Mouse (Mus musculus): ENCODE data around the gene Stt3b. TPM values are rescaled to one million over a fixed set of nuclear protein-coding genes. Genes with fewer than 3 reads are reported as not detected.

The Stt3b gene
- total and polyA plus RNA-seq, 2 experiments from 2014 or later, result 66.0 to 111 TPM

DNA sequence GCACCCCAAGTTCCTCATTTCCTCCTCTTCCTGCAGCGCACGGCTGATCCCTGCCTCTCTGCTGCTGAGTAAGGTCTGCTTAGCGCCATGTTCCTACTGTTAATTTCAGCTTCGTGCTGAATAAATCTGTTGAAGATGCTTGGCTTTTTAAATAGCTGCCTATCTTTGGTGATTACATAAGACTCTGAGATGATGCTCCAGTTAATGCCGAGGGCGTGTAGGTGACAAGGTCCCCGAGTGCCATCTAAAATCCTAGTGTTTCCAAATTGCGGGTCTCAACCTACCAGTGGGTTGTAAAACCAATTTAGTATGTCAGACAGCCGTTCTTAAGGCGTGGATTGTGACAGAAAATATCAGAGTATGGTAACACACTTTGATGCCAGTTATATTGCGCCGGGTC is 99.7 kb downstream of the Stt3b start:
- H3K4me2 ChIP-seq (ENCODE audit: low read depth, low read length), result no peak overlapping the region
- ATAC-seq (no peak), DNase-seq (ENCODE audit: low spot score) (no peak)
- no peaks in the 10 kb centered on the region for H3K4me1 ChIP-seq (ENCODE audit: insufficient read depth, low read length)
- H3K36me3 ChIP-seq (ENCODE audit: insufficient read depth, low read length), result no peaks in the 10 kb centered on the region
- H3K27me3 ChIP-seq (ENCODE audit: insufficient read depth, low read length), result no peaks in the 10 kb centered on the region
- H3K4me3 ChIP-seq (ENCODE audit: low read length), result no peak overlapping the region
- TF ChIP-seq CTCF (IDR thresholded peaks at IDR 0.05; ENCODE audit: low read depth), result no peak
- no peaks in the 10 kb centered on the region for H3K9me3 ChIP-seq (ENCODE audit: low read length)
- WGBS, result 85% methylated on average over 12 of the region's 12 CpGs
- H3K27ac ChIP-seq, result no peak overlapping the region
- H3K9ac ChIP-seq (replicated peaks; ENCODE audit: low read length), result no peak overlapping the region

DNA sequence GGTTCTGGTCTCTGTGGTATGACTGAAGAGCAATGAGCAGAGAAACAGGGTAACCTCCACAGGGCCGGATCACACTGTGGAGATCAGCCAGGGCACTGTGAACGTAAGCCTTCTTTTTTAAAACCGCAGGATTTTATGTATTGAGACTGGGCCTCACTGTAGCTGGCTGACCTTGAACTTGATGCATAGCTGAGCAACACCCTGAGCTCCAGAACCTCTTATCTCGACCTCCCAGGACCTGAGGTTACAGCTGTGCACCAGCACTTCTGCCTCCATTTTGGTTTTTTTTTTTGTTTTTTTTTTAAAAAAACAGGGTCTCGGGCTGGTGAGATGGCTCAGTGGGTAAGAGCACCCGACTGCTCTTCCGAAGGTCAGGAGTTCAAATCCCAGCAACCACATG is 100.5 kb downstream of the Stt3b start:
- H3K9me3 ChIP-seq (ENCODE audit: low read length), result no peaks in the 10 kb centered on the region
- no peaks in the 10 kb centered on the region for H3K4me1 ChIP-seq (ENCODE audit: insufficient read depth, low read length)
- no peaks in the 10 kb centered on the region for H3K36me3 ChIP-seq (ENCODE audit: insufficient read depth, low read length)
- no peak overlapping the region for H3K4me3 ChIP-seq (ENCODE audit: low read length)
- no peak overlapping the region for H3K27ac ChIP-seq
- 91% methylated on average over 7 of the region's 7 CpGs for WGBS
- TF ChIP-seq CTCF (IDR thresholded peaks at IDR 0.05; ENCODE audit: low read depth), result no peak
- ATAC-seq (no peak), DNase-seq (ENCODE audit: low spot score) (no peak)
- no peak overlapping the region for H3K4me2 ChIP-seq (ENCODE audit: low read depth, low read length)
- H3K27me3 ChIP-seq (ENCODE audit: insufficient read depth, low read length), result no peaks in the 10 kb centered on the region
- no peak overlapping the region for H3K9ac ChIP-seq (replicated peaks; ENCODE audit: low read length)

DNA sequence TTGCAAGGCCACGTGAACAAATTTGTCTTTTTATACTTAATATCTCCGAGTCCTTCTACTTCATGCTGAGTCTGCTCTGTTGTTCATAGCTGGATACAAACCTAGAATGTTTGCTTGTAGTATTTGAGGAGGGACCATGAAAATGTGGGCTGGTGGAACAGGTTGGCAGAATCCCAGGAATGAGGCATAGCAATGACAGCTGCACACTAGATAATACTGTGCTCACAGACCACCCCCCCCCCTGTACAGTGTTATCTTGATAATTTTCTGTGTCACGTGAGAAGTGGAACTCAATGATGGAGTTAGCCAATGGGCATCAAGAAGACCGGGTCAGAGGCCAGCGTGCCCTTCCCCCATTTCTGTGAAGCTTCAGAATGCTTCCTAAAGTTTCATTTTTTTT is 104.0 kb downstream of the Stt3b start:
- Histone ChIP-seq H3K27me3 (ENCODE audit: insufficient read depth, low read length) (no peaks in the 10 kb centered on the region), H3K4me2 (ENCODE audit: low read depth, low read length) (no peak overlapping the region), H3K9ac (replicated peaks; ENCODE audit: low read length) (no peak overlapping the region), H3K4me3 (ENCODE audit: low read length) (no peak overlapping the region), H3K27ac (no peak overlapping the region), H3K4me1 (ENCODE audit: insufficient read depth, low read length) (no peaks in the 10 kb centered on the region), H3K9me3 (ENCODE audit: low read length) (no peaks in the 10 kb centered on the region), H3K36me3 (ENCODE audit: insufficient read depth, low read length) (no peaks in the 10 kb centered on the region)
- ATAC-seq, result no peak
- peak; percentile 24 for DNase-seq (ENCODE audit: low spot score)
- 55% methylated on average over 5 of the region's 5 CpGs for WGBS
- no peak for TF ChIP-seq CTCF (IDR thresholded peaks at IDR 0.05; ENCODE audit: low read depth)

DNA sequence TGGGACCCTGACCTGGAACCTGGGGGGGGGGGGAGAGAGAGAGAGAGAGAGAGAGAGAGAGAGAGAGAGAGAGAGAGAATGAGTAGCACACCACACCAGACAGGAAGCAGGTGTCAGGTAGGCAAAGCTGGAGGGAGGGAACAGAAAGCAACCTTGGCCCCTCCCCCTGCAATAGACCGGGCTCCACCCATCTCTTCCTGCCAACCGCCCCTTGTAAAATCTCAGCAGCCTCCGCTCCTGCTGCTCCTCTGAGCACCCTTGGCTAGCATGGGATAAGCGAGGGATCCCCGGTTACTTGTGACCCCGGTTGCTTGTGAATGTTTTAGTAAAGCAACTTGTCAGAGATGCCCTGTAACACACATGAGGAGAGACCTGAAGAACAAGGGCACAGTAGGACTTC is 104.7 kb downstream of the Stt3b start:
- H3K4me2 ChIP-seq (ENCODE audit: low read depth, low read length), result no peak overlapping the region
- no peak overlapping the region for H3K9ac ChIP-seq (replicated peaks; ENCODE audit: low read length)
- TF ChIP-seq CTCF (IDR thresholded peaks at IDR 0.05; ENCODE audit: low read depth), result no peak

DNA sequence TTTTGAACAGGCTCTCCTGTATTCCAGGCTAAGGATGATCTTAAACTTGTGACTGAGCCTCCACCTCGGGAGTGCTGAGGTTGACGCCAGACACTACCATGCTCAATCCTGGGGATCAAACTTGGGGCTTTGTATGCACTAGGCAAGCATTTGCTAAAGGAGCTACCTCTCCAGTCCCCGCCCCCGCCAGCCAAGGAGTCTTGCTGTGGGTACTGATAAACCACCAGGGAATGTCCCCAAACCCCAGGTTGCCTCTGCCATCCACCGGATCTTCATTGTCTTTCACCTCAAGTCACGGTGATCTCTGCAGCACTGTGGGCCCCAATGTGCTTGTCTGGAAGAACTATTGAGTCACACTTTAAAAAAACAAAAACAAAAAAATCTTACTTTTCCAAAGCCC is 107.1 kb downstream of the Stt3b start:
- H3K27me3 ChIP-seq (ENCODE audit: insufficient read depth, low read length), result no peaks in the 10 kb centered on the region
- H3K9ac ChIP-seq (replicated peaks; ENCODE audit: low read length), result no peak overlapping the region
- no peak overlapping the region for H3K27ac ChIP-seq
- H3K9me3 ChIP-seq (ENCODE audit: low read length), result no peaks in the 10 kb centered on the region
- H3K4me2 ChIP-seq (ENCODE audit: low read depth, low read length), result no peak overlapping the region
- ATAC-seq (no peak), DNase-seq (ENCODE audit: low spot score) (no peak)
- no peak overlapping the region for H3K4me3 ChIP-seq (ENCODE audit: low read length)
- WGBS, result 54% methylated on average over 6 of the region's 6 CpGs
- no peaks in the 10 kb centered on the region for H3K4me1 ChIP-seq (ENCODE audit: insufficient read depth, low read length)
- no peaks in the 10 kb centered on the region for H3K36me3 ChIP-seq (ENCODE audit: insufficient read depth, low read length)
- no peak for TF ChIP-seq CTCF (IDR thresholded peaks at IDR 0.05; ENCODE audit: low read depth)

More for the DNA sequence above, 104.7 kb downstream of the Stt3b start:
- 17% methylated on average over 6 of the region's 6 CpGs for WGBS
- ATAC-seq (no peak), DNase-seq (ENCODE audit: low spot score) (no peak)
- Histone ChIP-seq H3K9me3 (ENCODE audit: low read length) (no peaks in the 10 kb centered on the region), H3K27ac (no peak overlapping the region), H3K4me3 (ENCODE audit: low read length) (no peak overlapping the region), H3K36me3 (ENCODE audit: insufficient read depth, low read length) (no peaks in the 10 kb centered on the region), H3K4me1 (ENCODE audit: insufficient read depth, low read length) (no peaks in the 10 kb centered on the region), H3K27me3 (ENCODE audit: insufficient read depth, low read length) (no peaks in the 10 kb centered on the region)

DNA sequence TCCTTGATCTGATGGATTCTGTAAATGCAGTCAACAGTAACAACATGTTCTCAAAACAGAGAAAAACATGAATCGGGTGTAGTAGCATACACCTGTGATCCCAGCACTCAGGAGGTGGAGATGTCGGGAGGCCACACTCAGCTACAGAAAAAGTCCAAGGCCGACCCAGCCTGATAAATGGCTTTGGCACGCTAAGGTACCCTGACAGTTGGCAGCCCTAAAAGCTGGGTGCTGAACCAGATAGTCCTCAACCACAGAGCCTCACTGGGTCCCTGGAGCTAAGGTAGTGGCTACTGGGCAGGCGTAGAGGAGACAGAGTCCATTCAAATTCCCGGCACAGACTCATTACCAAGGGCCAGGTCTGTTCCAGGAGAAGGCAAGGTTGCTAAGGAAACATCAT is 109.0 kb downstream of the Stt3b start:
- Histone ChIP-seq H3K9me3 (ENCODE audit: low read length) (no peaks in the 10 kb centered on the region), H3K36me3 (ENCODE audit: insufficient read depth, low read length) (no peaks in the 10 kb centered on the region), H3K4me1 (ENCODE audit: insufficient read depth, low read length) (no peaks in the 10 kb centered on the region), H3K9ac (replicated peaks; ENCODE audit: low read length) (no peak overlapping the region), H3K4me2 (ENCODE audit: low read depth, low read length) (no peak overlapping the region), H3K4me3 (ENCODE audit: low read length) (no peak overlapping the region), H3K27ac (no peak overlapping the region), H3K27me3 (ENCODE audit: insufficient read depth, low read length) (no peaks in the 10 kb centered on the region)
- TF ChIP-seq CTCF (IDR thresholded peaks at IDR 0.05; ENCODE audit: low read depth), result no peak
- DNase-seq (ENCODE audit: low spot score) (no peak), ATAC-seq (no peak)
- WGBS, result 91% methylated on average over 6 of the region's 6 CpGs

DNA sequence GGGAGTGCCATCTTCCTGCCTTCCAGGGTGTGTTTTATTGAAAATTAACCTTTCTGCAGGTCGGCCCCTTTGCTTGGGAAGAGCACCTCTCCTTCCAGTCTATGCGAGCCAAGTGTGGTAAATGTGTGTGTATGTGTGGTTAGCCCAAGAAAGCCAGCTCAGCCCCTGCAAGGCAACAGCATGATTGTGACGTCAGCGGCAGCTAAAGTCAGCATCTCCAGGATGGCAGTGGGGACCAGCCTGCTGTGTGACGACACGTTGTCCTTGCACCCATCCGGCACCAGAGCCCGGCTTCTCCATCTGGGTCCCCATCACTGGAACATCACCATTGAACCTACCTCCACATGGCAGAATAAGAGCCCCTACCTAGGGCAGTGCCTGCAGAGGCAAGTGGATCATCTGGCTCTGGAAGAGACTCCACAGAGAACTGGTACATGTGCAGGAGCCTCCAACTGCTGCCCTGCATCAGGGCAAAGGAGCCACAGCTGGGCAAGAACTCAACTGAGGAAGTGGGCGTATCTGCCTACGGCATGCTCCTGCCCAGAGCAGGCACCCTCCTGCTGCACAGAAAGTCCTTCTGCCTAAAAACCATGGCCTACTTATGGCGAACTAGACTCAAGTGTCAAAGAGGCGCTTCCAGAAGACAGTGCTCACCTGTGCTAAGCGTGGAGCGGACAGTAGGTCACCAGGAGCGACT is 109.9 kb downstream of the Stt3b start:
- Histone ChIP-seq H3K27me3 (ENCODE audit: insufficient read depth, low read length) (no peaks in the 10 kb centered on the region), H3K27ac (no peak overlapping the region), H3K4me2 (ENCODE audit: low read depth, low read length) (no peak overlapping the region), H3K36me3 (ENCODE audit: insufficient read depth, low read length) (no peaks in the 10 kb centered on the region), H3K4me3 (ENCODE audit: low read length) (no peak overlapping the region), H3K9ac (replicated peaks; ENCODE audit: low read length) (no peak overlapping the region), H3K9me3 (ENCODE audit: low read length) (no peaks in the 10 kb centered on the region), H3K4me1 (ENCODE audit: insufficient read depth, low read length) (no peaks in the 10 kb centered on the region)
- 91% methylated on average over 15 of the region's 15 CpGs for WGBS
- no peak for ATAC-seq
- TF ChIP-seq CTCF (IDR thresholded peaks at IDR 0.05; ENCODE audit: low read depth), result no peak
- DNase-seq (ENCODE audit: low spot score), result no peak

Data from hindbrain, postnatal 0 days (tissue).